Mouse (Mus musculus): ENCODE data around the gene Gabbr2. TPM values are rescaled to one million over a fixed set of nuclear protein-coding genes. Genes with fewer than 3 reads are reported as not detected.

The Gabbr2 gene
- polyA plus RNA-seq, 1 experiment = not detected

DNA sequence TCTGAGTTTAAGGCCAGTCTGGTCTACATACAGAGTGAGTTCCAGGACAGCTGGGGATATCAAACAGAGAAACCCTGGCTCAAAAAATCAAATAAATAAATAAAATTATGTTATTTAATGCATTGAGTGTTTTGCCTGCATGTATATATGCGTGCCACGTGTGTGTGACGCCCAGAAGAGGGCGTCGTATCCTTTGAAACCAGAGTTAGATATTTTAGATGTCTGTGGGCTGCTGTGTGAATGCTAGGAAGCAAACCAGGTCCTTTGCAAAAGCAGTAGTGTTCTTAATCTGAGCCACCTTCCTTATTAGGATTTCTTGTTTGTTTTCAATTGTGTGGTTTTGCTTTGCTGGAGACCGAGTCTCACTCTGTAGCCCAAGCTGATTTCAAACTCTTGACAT lies 13.3 kb downstream of the Gabbr2 start:
- Histone ChIP-seq H3K27me3 (ENCODE audit: control insufficient read depth) (no peaks in the 10 kb centered on the region), H3K4me1 (ENCODE audit: control insufficient read depth) (no peaks in the 10 kb centered on the region), H3K36me3 (ENCODE audit: control insufficient read depth) (no peaks in the 10 kb centered on the region), H3K4me3 (replicated peaks) (no peak overlapping the region), H3K9me3 (ENCODE audit: control insufficient read depth, low read length) (no peaks in the 10 kb centered on the region)
- no peak for TF ChIP-seq GATA1 (IDR thresholded peaks at IDR 0.05; ENCODE audit: low read length)
- TF ChIP-seq TAL1 (IDR thresholded peaks at IDR 0.05; ENCODE audit: low read length) = no peak

DNA sequence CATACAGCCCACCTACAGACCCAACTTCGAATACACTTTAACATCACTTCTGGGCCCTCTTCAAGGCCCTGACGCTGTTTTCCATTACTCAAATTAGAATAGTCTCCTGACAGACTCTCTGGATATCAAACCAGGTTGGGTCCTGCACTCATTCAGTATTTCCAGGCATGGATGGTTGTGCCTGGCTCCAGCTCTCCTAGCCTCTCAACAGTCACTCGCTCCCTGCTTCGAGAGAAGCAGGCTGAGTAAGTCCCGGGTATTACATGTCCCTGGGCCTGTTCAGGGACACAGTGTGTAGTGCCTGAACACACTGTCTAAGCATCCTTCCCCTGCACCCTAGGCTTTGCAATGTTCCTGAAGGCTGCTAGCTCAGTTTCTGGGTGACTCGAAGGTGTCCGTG lies 14.5 kb downstream of the Gabbr2 start:
- Histone ChIP-seq H3K27me3 (ENCODE audit: control insufficient read depth) (no peaks in the 10 kb centered on the region), H3K4me3 (replicated peaks) (no peak overlapping the region), H3K9me3 (ENCODE audit: control insufficient read depth, low read length) (no peaks in the 10 kb centered on the region), H3K4me1 (ENCODE audit: control insufficient read depth) (no peaks in the 10 kb centered on the region), H3K36me3 (ENCODE audit: control insufficient read depth) (no peaks in the 10 kb centered on the region)
- TF ChIP-seq TAL1 (IDR thresholded peaks at IDR 0.05; ENCODE audit: low read length) (no peak), GATA1 (IDR thresholded peaks at IDR 0.05; ENCODE audit: low read length) (no peak)

DNA sequence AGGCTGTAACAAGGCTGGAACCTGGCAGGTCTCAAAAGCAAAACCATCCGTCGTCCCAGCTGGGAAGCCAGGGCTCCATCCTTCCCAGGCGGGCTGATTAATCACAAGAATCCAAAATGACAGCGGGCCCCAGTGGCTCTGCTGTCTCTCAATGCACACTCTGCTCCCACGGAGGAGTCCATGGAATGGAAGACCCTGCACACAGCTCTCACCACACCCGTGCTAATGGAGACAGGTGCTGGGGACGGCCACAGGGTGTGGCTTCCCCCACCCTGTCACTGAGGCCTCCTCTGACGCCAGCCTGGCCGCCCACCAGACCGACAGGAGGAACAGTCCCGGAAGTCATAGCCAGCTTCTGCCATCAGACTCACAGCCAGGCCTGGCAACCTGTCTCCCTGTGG lies 15.0 kb downstream of the Gabbr2 start:
- Histone ChIP-seq H3K4me1 (ENCODE audit: control insufficient read depth) (no peaks in the 10 kb centered on the region), H3K36me3 (ENCODE audit: control insufficient read depth) (no peaks in the 10 kb centered on the region), H3K9me3 (ENCODE audit: control insufficient read depth, low read length) (no peaks in the 10 kb centered on the region), H3K27me3 (ENCODE audit: control insufficient read depth) (no peaks in the 10 kb centered on the region), H3K4me3 (replicated peaks) (no peak overlapping the region)
- TF ChIP-seq TAL1 (IDR thresholded peaks at IDR 0.05; ENCODE audit: low read length) = no peak
- no peak for TF ChIP-seq GATA1 (IDR thresholded peaks at IDR 0.05; ENCODE audit: low read length)

DNA sequence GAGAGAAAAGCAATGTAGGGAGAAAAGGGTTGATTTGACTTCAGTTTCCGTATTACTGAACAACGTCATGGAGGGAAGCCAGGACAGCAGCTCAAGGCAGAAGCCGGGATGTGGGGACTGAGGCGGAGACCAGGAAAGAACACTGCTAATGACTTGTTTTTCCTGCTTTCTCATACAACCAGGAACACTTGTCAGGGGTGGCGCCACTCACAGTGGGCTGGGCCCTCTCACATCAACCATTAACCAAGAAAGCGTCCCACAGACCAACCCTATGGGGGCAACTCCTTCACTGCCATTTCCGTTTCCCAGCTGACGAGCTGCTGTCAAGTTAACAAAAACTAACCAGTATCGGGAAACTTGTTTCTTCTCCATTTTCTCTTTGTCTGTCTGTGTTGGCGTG lies 18.4 kb downstream of the Gabbr2 start:
- Histone ChIP-seq H3K4me1 (ENCODE audit: control insufficient read depth) (no peaks in the 10 kb centered on the region), H3K4me3 (replicated peaks) (no peak overlapping the region), H3K36me3 (ENCODE audit: control insufficient read depth) (no peaks in the 10 kb centered on the region), H3K27me3 (ENCODE audit: control insufficient read depth) (no peaks in the 10 kb centered on the region), H3K9me3 (ENCODE audit: control insufficient read depth, low read length) (no peaks in the 10 kb centered on the region)
- TF ChIP-seq GATA1 (IDR thresholded peaks at IDR 0.05; ENCODE audit: low read length) = no peak
- TF ChIP-seq TAL1 (IDR thresholded peaks at IDR 0.05; ENCODE audit: low read length) = no peak

DNA sequence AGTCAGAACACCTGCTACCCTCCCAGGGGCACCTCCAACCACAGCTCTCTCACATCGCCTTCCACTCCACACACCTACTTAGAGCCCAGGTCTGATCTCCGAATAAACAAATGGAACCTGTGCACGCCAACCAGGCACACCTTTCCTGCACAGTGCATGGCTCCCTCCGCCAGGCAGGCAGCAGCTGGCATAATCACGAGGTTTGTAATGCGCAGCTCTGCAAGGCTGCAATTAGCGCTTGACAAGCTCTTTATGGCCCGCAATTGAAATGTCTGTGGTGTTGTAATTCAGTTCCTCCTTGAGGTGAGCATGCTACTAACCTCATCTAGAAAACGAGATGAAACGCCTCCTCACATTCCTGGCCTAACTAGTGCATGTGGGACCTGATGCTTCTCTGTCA lies 23.7 kb downstream of the Gabbr2 start:
- TF ChIP-seq GATA1 (IDR thresholded peaks at IDR 0.05; ENCODE audit: low read length) (no peak), TAL1 (IDR thresholded peaks at IDR 0.05; ENCODE audit: low read length) (no peak)
- Histone ChIP-seq H3K9me3 (ENCODE audit: control insufficient read depth, low read length) (no peaks in the 10 kb centered on the region), H3K4me1 (ENCODE audit: control insufficient read depth) (no peaks in the 10 kb centered on the region)

DNA sequence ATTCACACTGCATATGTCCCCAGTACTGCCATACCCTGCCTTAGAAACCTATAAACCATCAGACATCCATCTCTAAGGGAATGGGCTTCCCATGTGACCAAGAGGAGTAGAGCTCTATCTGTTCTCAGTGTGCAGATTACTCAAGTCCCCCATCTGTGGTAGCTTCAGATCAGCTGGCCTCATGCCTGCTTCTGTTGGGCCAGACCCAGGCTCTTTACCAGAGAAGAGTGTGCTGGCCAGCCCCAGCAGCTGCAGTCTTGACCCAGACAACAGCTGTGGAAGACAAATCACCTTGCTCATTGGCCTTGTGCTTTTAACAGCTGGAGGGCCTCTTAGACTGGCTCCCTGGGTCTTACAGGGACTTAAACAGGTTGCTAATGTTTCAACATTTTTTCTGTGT lies 25.1 kb downstream of the Gabbr2 start:
- no peaks in the 10 kb centered on the region for H3K4me1 ChIP-seq (ENCODE audit: control insufficient read depth)
- TF ChIP-seq GATA1 (IDR thresholded peaks at IDR 0.05; ENCODE audit: low read length) (no peak), TAL1 (IDR thresholded peaks at IDR 0.05; ENCODE audit: low read length) (no peak)
- H3K36me3 ChIP-seq (ENCODE audit: control insufficient read depth) = no peaks in the 10 kb centered on the region
- no peaks in the 10 kb centered on the region for H3K27me3 ChIP-seq (ENCODE audit: control insufficient read depth)
- no peaks in the 10 kb centered on the region for H3K9me3 ChIP-seq (ENCODE audit: control insufficient read depth, low read length)
- no peak overlapping the region for H3K4me3 ChIP-seq (replicated peaks)

More for the DNA sequence above, 23.7 kb downstream of the Gabbr2 start:
- Histone ChIP-seq H3K27me3 (ENCODE audit: control insufficient read depth) (no peaks in the 10 kb centered on the region), H3K36me3 (ENCODE audit: control insufficient read depth) (no peaks in the 10 kb centered on the region), H3K4me3 (replicated peaks) (no peak overlapping the region)

DNA sequence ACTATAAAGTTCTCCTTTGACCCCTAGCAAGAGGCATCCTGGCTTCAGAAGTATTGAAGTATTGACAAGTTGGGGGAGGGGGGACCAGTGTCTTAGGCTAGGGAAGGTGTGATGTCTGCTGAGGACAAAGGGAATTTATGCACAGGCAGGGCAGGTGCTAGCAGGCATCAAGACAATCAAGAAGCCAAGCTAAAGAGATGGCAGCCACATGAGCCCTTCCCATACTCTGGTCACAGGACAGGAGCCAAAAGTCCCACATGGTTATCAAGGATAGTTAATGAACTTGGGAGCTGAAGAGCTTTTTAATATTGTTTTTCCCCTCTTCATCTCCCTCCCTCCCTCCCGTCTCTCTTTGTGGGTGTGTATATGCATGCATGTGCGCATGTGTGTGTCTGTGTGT lies 30.3 kb downstream of the Gabbr2 start:
- H3K4me3 ChIP-seq (replicated peaks) = no peak overlapping the region
- no peak for TF ChIP-seq GATA1 (IDR thresholded peaks at IDR 0.05; ENCODE audit: low read length)
- TF ChIP-seq TAL1 (IDR thresholded peaks at IDR 0.05; ENCODE audit: low read length) = no peak
- H3K27me3 ChIP-seq (ENCODE audit: control insufficient read depth) = no peaks in the 10 kb centered on the region
- H3K4me1 ChIP-seq (ENCODE audit: control insufficient read depth) = no peaks in the 10 kb centered on the region
- no peaks in the 10 kb centered on the region for H3K36me3 ChIP-seq (ENCODE audit: control insufficient read depth)
- H3K9me3 ChIP-seq (ENCODE audit: control insufficient read depth, low read length) = no peaks in the 10 kb centered on the region

DNA sequence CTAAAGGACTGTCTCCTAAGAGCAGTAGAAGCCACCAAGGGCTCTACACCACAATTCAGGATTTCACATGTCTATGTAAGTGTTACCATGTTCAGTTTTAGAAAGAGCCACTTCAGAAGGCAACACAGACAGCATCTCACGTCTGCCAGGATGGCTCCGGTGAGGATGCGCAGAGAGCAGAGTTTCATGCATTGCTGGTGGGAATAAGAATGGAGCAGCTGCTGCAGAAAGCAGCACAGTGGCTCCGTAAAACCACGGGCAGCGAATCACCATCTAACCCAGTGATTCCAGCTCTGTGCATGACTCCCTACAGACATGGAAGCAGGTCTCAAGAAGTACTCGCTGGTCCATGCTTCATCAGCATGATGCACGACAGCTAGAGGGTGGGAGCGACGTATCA lies 31.5 kb downstream of the Gabbr2 start:
- Histone ChIP-seq H3K36me3 (ENCODE audit: control insufficient read depth) (no peaks in the 10 kb centered on the region), H3K4me1 (ENCODE audit: control insufficient read depth) (no peaks in the 10 kb centered on the region), H3K9me3 (ENCODE audit: control insufficient read depth, low read length) (no peaks in the 10 kb centered on the region), H3K4me3 (replicated peaks) (no peak overlapping the region), H3K27me3 (ENCODE audit: control insufficient read depth) (no peaks in the 10 kb centered on the region)
- no peak for TF ChIP-seq GATA1 (IDR thresholded peaks at IDR 0.05; ENCODE audit: low read length)
- no peak for TF ChIP-seq TAL1 (IDR thresholded peaks at IDR 0.05; ENCODE audit: low read length)

DNA sequence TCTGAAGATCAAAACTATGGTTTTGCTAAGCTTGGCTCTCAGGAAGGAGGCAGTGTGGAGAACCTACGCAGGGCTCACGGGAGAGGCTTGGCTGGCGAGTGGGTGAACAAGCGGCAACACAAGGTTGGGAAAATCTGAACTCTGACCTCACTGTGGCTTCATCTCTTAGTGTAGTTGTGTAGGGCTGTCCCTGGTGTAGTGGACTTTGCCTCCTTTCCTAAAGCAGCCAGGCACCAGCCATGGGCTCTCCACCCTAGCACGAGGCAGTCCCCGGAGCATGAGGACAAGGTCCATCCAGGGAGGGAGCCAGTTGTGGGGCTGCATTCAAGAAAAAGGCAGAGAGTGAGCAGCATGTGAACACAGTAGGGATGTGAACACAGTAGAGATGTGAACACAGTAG lies 31.9 kb downstream of the Gabbr2 start:
- Histone ChIP-seq H3K4me3 (replicated peaks) (no peak overlapping the region), H3K4me1 (ENCODE audit: control insufficient read depth) (no peaks in the 10 kb centered on the region), H3K36me3 (ENCODE audit: control insufficient read depth) (no peaks in the 10 kb centered on the region), H3K27me3 (ENCODE audit: control insufficient read depth) (no peaks in the 10 kb centered on the region), H3K9me3 (ENCODE audit: control insufficient read depth, low read length) (no peaks in the 10 kb centered on the region)
- TF ChIP-seq GATA1 (IDR thresholded peaks at IDR 0.05; ENCODE audit: low read length) (no peak), TAL1 (IDR thresholded peaks at IDR 0.05; ENCODE audit: low read length) (no peak)

DNA sequence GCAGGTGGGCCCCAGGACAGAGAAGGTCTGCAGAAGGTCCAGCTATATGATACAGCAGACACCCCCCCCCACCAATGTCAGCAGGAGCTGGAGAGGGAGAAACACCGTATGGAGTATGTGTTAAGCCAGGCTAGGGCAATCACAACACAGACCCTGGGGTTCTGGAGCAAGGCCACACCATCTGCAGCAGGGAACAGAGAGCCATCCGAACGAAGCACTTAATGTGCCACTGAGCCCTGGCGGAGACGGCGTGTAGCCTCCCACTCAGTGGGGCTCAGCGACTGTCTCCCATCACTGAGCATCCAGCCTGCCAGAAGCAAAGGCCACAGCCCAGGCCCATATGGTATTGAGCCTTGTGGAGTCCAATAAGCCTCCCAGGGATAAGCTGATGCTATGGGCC lies 33.7 kb downstream of the Gabbr2 start:
- Histone ChIP-seq H3K9me3 (ENCODE audit: control insufficient read depth, low read length) (no peaks in the 10 kb centered on the region), H3K36me3 (ENCODE audit: control insufficient read depth) (no peaks in the 10 kb centered on the region), H3K4me1 (ENCODE audit: control insufficient read depth) (no peaks in the 10 kb centered on the region), H3K4me3 (replicated peaks) (no peak overlapping the region), H3K27me3 (ENCODE audit: control insufficient read depth) (no peaks in the 10 kb centered on the region)
- no peak for TF ChIP-seq TAL1 (IDR thresholded peaks at IDR 0.05; ENCODE audit: low read length)
- TF ChIP-seq GATA1 (IDR thresholded peaks at IDR 0.05; ENCODE audit: low read length) = no peak

Data from erythroblast, embryonic 14.5 days (primary cell).